Mouse (Mus musculus) kidney, adult 2 months (tissue): ENCODE measurements around the gene Klhdc4. TPM values are rescaled to one million over a fixed set of nuclear protein-coding genes. Genes with fewer than 3 reads are reported as not detected.

Experiments
- DNase-seq: peaks from one replicate; pipeline ENCODE4 v3.0.0; 2021
- H3K27ac ChIP-seq: fragments of 200-500 bp; 2 replicates; pipeline ENCODE4 v1.5.1; 2012; ENCODE audit warnings: low read depth, low read length, control low read depth, inconsistent platforms; ENCODE audit not compliant: insufficient read depth
- H3K27me3 ChIP-seq: fragments of 200-500 bp; replicated peaks from 2 replicates; pipeline ENCODE4 v1.6.1; 2012; ENCODE audit warnings: mild to moderate bottlenecking, moderate library complexity, low read length, inconsistent platforms; ENCODE audit not compliant: control insufficient read depth, insufficient read depth
- H3K36me3 ChIP-seq: fragments of 200-500 bp; 2 replicates; pipeline ENCODE4 v1.6.1; 2012; ENCODE audit warnings: mild to moderate bottlenecking, moderate library complexity, low read length, inconsistent platforms; ENCODE audit not compliant: control insufficient read depth, insufficient read depth
- H3K4me1 ChIP-seq: fragments of 200-500 bp; 2 replicates; pipeline ENCODE4 v1.6.1; 2011; ENCODE audit warnings: low read length; ENCODE audit not compliant: control insufficient read depth, insufficient read depth
- H3K4me3 ChIP-seq: fragments of 200-500 bp; 2 replicates; pipeline ENCODE4 v1.5.1; 2011; ENCODE audit warnings: mild to moderate bottlenecking, low read depth, low read length, control low read depth; ENCODE audit not compliant: insufficient read depth
- CTCF ChIP-seq: fragments of 200-500 bp; conservative IDR thresholded peaks from 2 replicates; pipeline ENCODE4 v1.5.1; 2011; ENCODE audit warnings: low read depth, mild to moderate bottlenecking, control low read depth, low read length, moderate library complexity, mixed read lengths; ENCODE audit not compliant: insufficient read depth, insufficient read length
- POLR2A ChIP-seq: fragments of 200-500 bp; IDR thresholded peaks from one replicate; pipeline ENCODE4 v1.6.1; 2011; ENCODE audit warnings: low read depth, low read length, control low read depth
- WGBS: fragments of 180-500 bp; shearing (Covaris S2); methylation state at CpG from one replicate; pipeline ENCODE4 v1.1.7; 2018; 5-methylcytosine and 5-hydroxymethylcytosine counted together
- polyA plus RNA-seq: library from polyadenylated mRNA; depleted of rRNA; stranded (reverse); fragments of >200 nt; gene quantifications from 2 replicates; pipeline ENCODE4 v1.2.3, GENCODE M21; 2012

Gene Klhdc4
- polyA plus RNA-seq, 1 experiment: 16.4 TPM

DNA sequence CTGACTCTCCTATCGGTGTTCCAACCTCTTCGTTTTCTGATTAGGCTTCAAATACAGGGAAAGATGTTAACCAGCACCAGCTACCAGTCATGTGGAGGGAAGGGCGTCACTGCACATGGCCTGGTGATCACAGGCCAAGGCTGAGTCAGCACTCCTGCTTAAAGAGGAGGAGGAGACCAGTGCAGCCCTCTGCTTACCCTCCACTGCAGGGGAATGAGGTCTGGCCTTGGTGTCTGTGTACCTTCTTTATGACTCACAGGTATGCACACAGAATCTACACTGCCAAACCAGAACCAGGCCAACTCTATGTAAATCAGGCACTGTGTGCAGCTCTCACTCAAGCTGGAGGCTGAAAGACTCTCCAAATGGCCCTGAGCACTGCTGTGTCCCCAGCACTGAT, 17.9 kb downstream of the Klhdc4 start:
- H3K4me1 ChIP-seq: no peaks in the 10 kb centered on the region
- no peaks in the 10 kb centered on the region for H3K27me3 ChIP-seq
- no peak overlapping the region for H3K27ac ChIP-seq
- TF ChIP-seq CTCF (no peak), POLR2A (no peak)
- 84% methylated on average over 3 of the region's 3 CpGs for WGBS
- H3K36me3 ChIP-seq: no peaks in the 10 kb centered on the region
- no peak for DNase-seq
- H3K4me3 ChIP-seq: no peak overlapping the region

DNA sequence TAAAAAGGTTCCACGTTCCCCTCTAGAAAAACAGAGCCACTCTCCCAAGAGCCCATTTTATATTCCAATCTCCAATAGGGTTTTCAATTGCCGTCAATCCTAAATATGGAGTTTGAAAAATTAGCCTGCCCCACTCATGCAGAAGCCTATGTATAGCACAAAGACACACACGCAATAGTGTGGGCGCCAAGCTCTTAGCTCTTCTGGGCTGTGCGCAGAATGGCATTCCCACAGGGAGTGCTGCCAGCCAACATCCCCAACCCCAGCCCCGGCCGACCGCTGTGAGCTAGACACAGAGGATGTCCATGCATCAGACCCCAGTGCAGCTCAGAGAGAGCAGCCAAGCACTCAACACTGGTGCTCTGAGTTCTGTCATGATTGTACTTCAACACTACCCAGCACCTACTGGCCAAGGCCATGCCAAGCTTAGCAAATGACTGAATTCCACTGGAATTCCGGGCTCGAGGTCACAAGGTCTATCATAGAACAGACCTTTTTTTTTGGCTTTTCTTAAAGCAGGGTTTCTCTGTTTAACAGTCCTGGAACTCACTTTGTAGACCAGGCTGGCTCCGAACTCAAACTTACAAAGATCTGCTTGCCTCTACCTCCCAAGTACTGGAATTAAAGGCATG, 19.7 kb downstream of the Klhdc4 start:
- no peak for DNase-seq
- H3K27me3 ChIP-seq: no peaks in the 10 kb centered on the region
- TF ChIP-seq CTCF: no peak
- TF ChIP-seq POLR2A: no peak
- H3K36me3 ChIP-seq: no peaks in the 10 kb centered on the region
- WGBS: 92% methylated on average over 11 of the region's 11 CpGs
- H3K27ac ChIP-seq: no peak overlapping the region
- H3K4me3 ChIP-seq: no peak overlapping the region
- H3K4me1 ChIP-seq: no peaks in the 10 kb centered on the region

GRCm38 (mm10) chr8:121808032-121808431, 21.3 kb downstream of the Klhdc4 start:
- no peak for DNase-seq
- Histone ChIP-seq H3K36me3 (no peaks in the 10 kb centered on the region), H3K27ac (no peak overlapping the region), H3K4me1 (no peaks in the 10 kb centered on the region), H3K4me3 (no peak overlapping the region), H3K27me3 (no peaks in the 10 kb centered on the region)
- WGBS: 85% methylated on average over 11 of the region's 11 CpGs
- TF ChIP-seq CTCF (peak; percentile 23; the same call in 1 of the 2 replicates), POLR2A (no peak)

- no peak for DNase-seq
- Histone ChIP-seq H3K4me3 (no peak overlapping the region), H3K27me3 (no peaks in the 10 kb centered on the region), H3K36me3 (no peaks in the 10 kb centered on the region), H3K4me1 (no peaks in the 10 kb centered on the region), H3K27ac (no peak overlapping the region)
- TF ChIP-seq CTCF: no peak
- no peak for TF ChIP-seq POLR2A
- 89% methylated on average over 13 of the region's 13 CpGs for WGBS
These were observed 23.2 kb downstream of the Klhdc4 start for GRCm38 (mm10) chr8:121806126-121806525.

DNA sequence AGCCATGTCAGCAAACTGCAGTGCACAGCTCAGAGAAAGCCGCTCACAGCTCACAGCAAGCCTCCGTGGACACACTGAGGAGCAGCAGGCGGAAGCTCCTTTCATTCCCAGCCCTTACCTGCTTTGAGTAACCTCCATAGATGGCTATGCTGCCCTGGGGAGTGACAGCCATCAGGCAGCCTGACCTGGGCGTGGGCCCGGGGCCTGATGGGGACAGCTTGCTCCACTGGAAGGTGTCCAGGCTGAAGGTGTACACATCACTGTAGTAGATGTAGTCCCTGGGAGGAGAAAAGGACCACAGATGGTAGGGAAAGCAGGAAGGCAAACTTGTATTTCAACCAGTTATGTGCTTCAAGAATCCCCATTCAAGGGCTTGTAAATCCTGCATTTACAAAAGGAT, 24.5 kb downstream of the Klhdc4 start:
- H3K27ac ChIP-seq: no peak overlapping the region
- TF ChIP-seq POLR2A (no peak), CTCF (no peak)
- 98% methylated on average over 5 of the region's 5 CpGs for WGBS
- H3K4me1 ChIP-seq: no peaks in the 10 kb centered on the region
- no peaks in the 10 kb centered on the region for H3K27me3 ChIP-seq
- no peak overlapping the region for H3K4me3 ChIP-seq
- H3K36me3 ChIP-seq: no peaks in the 10 kb centered on the region
- DNase-seq: no peak

DNA sequence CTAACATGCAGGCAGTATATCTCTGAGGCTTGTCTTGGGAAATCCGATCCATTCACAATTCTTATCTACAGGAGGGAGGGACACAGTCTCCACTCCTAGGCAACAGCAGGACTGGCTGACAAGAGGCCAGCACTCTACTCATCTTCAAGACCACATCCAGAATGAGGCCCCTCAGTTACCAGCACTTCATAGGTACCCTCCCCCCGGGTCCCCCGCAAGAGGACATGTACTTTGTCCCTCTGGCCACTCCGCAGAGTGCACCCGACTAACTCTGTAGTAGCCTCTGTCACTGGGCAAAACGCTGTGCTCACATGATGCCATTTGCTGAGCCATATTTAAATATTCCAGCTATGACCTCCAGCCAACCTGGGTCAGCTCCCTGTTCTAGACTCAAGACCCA, 31.0 kb downstream of the Klhdc4 start:
- Histone ChIP-seq H3K27me3 (no peaks in the 10 kb centered on the region), H3K27ac (no peak overlapping the region), H3K4me1 (no peaks in the 10 kb centered on the region), H3K36me3 (no peaks in the 10 kb centered on the region), H3K4me3 (no peak overlapping the region)
- TF ChIP-seq CTCF (no peak), POLR2A (no peak)
- 84% methylated on average over 6 of the region's 6 CpGs for WGBS
- DNase-seq: no peak

- Histone ChIP-seq H3K27me3 (no peaks in the 10 kb centered on the region), H3K4me3 (no peak overlapping the region), H3K4me1 (no peaks in the 10 kb centered on the region), H3K27ac (no peak overlapping the region), H3K36me3 (no peaks in the 10 kb centered on the region)
- no peak for DNase-seq
- TF ChIP-seq POLR2A (no peak), CTCF (no peak)
- 91% methylated on average over 11 of the region's 11 CpGs for WGBS
These were observed 33.0 kb downstream of the Klhdc4 start for GRCm38 (mm10) chr8:121796406-121796805.
